Mouse (Mus musculus) stomach, postnatal 0 days (tissue): ENCODE results near the gene Olfr128. TPM values are rescaled to one million over a fixed set of nuclear protein-coding genes. Genes with fewer than 3 reads are reported as not detected.
"Not testable (repeated sequence)": the region's sequence is repeated elsewhere in the genome, so short reads cannot be mapped to it uniquely, and the experiment has no call there.

Experiments
- ATAC-seq: fragments of 200-750 bp; cut with Nextera tagmentation; 2 replicates; pipeline ENCODE4 v1.8.0; 2017; ENCODE audit not compliant: low FRiP score, low TSS enrichment
- DNase-seq: peaks from one replicate; pipeline ENCODE4 v3.0.0-alpha.2; 2016; ENCODE audit warnings: low spot score
- H3K27ac ChIP-seq: fragments of 300-500 bp; sonication (generic); replicated peaks from 2 replicates; pipeline ENCODE4 v1.5.1; 2014; ENCODE audit warnings: mild to moderate bottlenecking, control low read depth
- H3K27me3 ChIP-seq: fragments of 300-500 bp; sonication (generic); 2 replicates; pipeline ENCODE4 v1.6.1; 2014; ENCODE audit warnings: low read length; ENCODE audit not compliant: control insufficient read depth, insufficient read depth
- H3K36me3 ChIP-seq: fragments of 300-500 bp; sonication (generic); 2 replicates; pipeline ENCODE4 v1.6.1; 2014; ENCODE audit warnings: low read length, mixed read lengths; ENCODE audit not compliant: control insufficient read depth, insufficient read depth
- H3K4me1 ChIP-seq: fragments of 300-500 bp; sonication (generic); replicated peaks from 2 replicates; pipeline ENCODE4 v1.6.1; 2014; ENCODE audit warnings: antibody characterized with exemption; ENCODE audit not compliant: control insufficient read depth, insufficient read depth
- H3K4me2 ChIP-seq: fragments of 300-500 bp; sonication (generic); replicated peaks from 2 replicates; pipeline ENCODE4 v1.6.1; 2014; ENCODE audit warnings: low read depth, mild to moderate bottlenecking, control low read depth, moderate library complexity
- H3K4me3 ChIP-seq: fragments of 300-500 bp; sonication (generic); 2 replicates; pipeline ENCODE4 v1.5.1; 2014; ENCODE audit warnings: low read depth, low read length, control low read depth
- H3K9ac ChIP-seq: fragments of 300-500 bp; sonication (generic); 2 replicates; pipeline ENCODE4 v1.6.1; 2014; ENCODE audit warnings: mild to moderate bottlenecking, low read length, control low read depth, mixed read lengths
- H3K9me3 ChIP-seq: fragments of 300-500 bp; sonication (generic); 2 replicates; pipeline ENCODE4 v1.6.1; 2016; ENCODE audit warnings: low read length; ENCODE audit not compliant: control insufficient read depth
- CTCF ChIP-seq: IDR thresholded peaks from 2 replicates; pipeline ENCODE4 v1.5.1; 2016; ENCODE audit warnings: antibody characterized with exemption, low read depth, mild to moderate bottlenecking, moderate library complexity
- EP300 ChIP-seq: optimal IDR thresholded peaks from 2 replicates; pipeline ENCODE3; 2016; ENCODE audit warnings: antibody characterized with exemption
- WGBS: fragments of 180-500 bp; shearing (Covaris S2); extraction: QIAGEN DNeasy Blood & Tissue Kit; methylation state at CpG from one replicate; pipeline ENCODE4 v1.1.7; 2014; 5-methylcytosine and 5-hydroxymethylcytosine counted together
- polyA plus RNA-seq: library from polyadenylated mRNA; unstranded; fragments of >200 nt; fragmentation: Nextera tagmentation; extraction: Ambion mirVana; gene quantifications from 2 replicates; pipeline ENCODE4 v1.2.1, GENCODE M21; 2015

Olfr128 gene
- polyA plus RNA-seq: not detected in 2 replicates

DNA sequence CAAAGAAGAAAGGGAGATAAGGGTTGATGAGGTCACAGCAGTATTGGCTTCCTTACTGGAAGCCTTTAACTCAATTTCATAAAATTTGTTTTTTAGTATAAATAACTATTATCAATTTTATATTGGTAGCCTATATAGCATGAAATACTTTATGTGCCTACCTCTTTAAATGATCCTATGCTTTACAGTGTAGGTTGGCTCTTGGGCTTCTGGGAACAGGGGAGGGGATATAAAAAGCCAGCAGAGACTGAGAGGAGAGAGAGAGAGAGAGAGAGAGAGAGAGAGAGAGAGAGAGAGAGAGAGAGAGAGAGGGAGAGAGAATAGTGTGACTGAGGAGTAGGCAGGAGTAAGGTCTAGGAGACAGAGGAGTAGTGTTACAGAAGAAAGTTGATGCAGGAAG is at the start of gene Olfr128:
Gene Olfr128, plus strand, starts transcription at position 301 of the 400 bp plus-strand sequence.
- TF ChIP-seq CTCF (no peak), EP300 (no peak)
- no peaks in the 10 kb centered on the region for H3K9me3 ChIP-seq
- no peaks in the 10 kb centered on the region for H3K4me1 ChIP-seq
- H3K27ac ChIP-seq: no peak within 1 kb of the TSS
- H3K27me3 ChIP-seq: no peaks in the 10 kb centered on the region
- H3K4me3 ChIP-seq: no peak within 1 kb of the TSS
- ATAC-seq (no peak), DNase-seq (no peak)
- H3K36me3 ChIP-seq: no peaks in the 10 kb centered on the region
- H3K9ac ChIP-seq: no peak within 1 kb of the TSS
- H3K4me2 ChIP-seq: no peak within 1 kb of the TSS

DNA sequence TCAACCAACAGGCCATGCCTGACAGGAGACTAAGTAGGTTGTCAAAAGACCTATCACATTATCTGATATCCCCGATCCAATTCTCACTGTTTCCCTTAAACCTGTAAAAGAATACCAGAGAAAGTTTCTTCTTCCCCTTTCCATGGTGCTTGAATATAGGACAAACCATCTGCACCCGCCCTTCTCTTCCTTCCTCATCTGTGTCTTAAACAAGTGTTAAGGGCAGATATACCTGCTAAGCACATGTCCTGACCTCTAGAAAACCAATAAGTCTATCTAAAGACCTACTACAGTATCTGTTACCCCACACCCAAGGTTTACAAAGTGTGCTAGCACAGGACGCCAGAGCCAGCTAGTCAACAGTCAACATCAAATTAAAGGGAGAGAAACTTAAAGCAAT is 46.5 kb upstream of the Olfr128 start:
- TF ChIP-seq CTCF (no peak), EP300 (no peak)
- WGBS: 79% methylated on average over 3 of the region's 3 CpGs
- H3K27me3 ChIP-seq: no peaks in the 10 kb centered on the region
- ATAC-seq: no peak
- no peaks in the 10 kb centered on the region for H3K9me3 ChIP-seq
- H3K27ac ChIP-seq: no peak overlapping the region
- H3K9ac ChIP-seq: no peak overlapping the region
- no peaks in the 10 kb centered on the region for H3K4me1 ChIP-seq
- DNase-seq: no peak
- no peaks in the 10 kb centered on the region for H3K36me3 ChIP-seq
- no peak overlapping the region for H3K4me2 ChIP-seq
- H3K4me3 ChIP-seq: no peak overlapping the region

DNA sequence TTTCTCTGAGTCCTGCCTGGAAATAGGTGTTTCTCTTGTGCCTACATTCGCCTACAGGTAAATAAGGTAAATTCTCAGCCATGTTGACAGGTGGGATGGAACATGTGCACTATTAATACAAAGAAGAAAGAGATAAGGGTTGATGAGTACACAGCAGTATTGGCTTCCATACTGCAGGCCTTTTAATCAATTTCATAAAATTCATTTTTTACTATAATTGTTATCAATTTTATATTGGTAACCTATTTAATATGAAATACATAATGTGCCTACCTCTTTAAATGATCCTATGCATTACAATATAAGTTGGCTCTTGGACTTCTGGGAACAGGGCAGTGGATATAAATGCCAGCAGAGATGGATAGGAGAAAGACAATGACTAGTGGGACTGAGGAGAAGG is 20.2 kb upstream of the Olfr128 start, which contains the start of gene Olfr127:
Gene Olfr127, plus strand, starts transcription at position 301 of the 400 bp plus-strand sequence.
- TF ChIP-seq CTCF (no peak), EP300 (no peak)
- H3K4me2 ChIP-seq: no peak within 1 kb of the TSS
- H3K36me3 ChIP-seq: no peaks in the 10 kb centered on the region
- no peaks in the 10 kb centered on the region for H3K9me3 ChIP-seq
- no peak within 1 kb of the TSS for H3K27ac ChIP-seq
- no peak within 1 kb of the TSS for H3K9ac ChIP-seq
- ATAC-seq (no peak), DNase-seq (no peak)
- H3K4me3 ChIP-seq: no peak within 1 kb of the TSS
- H3K27me3 ChIP-seq: no peaks in the 10 kb centered on the region
- 71% methylated on average over 1 of the region's 1 CpGs for WGBS
- H3K4me1 ChIP-seq: no peaks in the 10 kb centered on the region

DNA sequence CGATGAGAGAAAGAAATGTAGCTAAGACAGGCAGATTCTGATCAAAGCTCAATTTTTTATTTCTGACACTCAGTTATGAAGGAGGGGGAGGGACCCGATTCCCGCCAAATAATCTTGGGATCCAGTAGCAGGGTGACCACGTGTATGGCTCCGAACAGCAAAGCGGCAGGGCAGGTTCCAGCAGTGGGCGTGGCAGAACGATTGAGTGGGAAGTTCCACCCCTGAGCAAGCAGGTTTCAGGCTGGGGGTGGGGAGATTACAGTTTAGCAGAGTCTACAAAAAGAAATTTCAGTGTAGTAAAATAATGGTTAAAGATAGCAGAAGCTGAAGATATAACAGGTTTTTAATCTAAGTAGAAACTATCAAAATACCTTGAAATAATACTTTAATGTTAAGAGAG is 13.5 kb upstream of the Olfr128 start:
- not testable (repeated sequence) for H3K27ac ChIP-seq, H3K4me1 ChIP-seq, ATAC-seq, H3K4me2 ChIP-seq, H3K36me3 ChIP-seq, H3K9me3 ChIP-seq, H3K27me3 ChIP-seq, H3K4me3 ChIP-seq, DNase-seq, H3K9ac ChIP-seq
- WGBS: 54% methylated on average over 8 of the region's 8 CpGs

DNA sequence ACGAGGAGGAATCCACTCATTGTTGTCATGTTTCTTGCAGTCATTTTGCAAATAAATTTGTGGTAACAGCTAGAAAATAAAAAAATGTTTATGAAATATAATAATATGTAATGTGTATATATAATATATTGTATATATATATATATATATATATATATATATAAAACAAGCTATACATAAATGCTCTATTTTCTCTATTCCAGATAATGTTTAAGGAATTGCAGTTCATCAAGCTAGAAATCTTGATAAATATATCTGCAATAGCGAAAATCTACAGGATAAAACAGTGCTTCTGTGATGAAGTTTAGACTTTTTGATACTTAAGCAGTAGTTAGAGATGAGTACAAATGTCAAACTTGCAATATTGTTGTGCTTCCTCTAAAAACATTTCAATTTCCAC is 32.6 kb downstream of the Olfr128 start, which contains the start of gene Olfr761:
Gene Olfr761, minus strand, starts transcription at position 101 of the 400 bp plus-strand sequence.
- Histone ChIP-seq H3K4me3 (no peak within 1 kb of the TSS), H3K9ac (no peak within 1 kb of the TSS), H3K4me1 (no peaks in the 10 kb centered on the region), H3K9me3 (no peaks in the 10 kb centered on the region), H3K4me2 (no peak within 1 kb of the TSS), H3K27ac (no peak within 1 kb of the TSS), H3K27me3 (no peaks in the 10 kb centered on the region), H3K36me3 (no peaks in the 10 kb centered on the region)
- DNase-seq (no peak), ATAC-seq (no peak)
- WGBS: 61% methylated on average over 2 of the region's 2 CpGs
- TF ChIP-seq CTCF (no peak), EP300 (no peak)

DNA sequence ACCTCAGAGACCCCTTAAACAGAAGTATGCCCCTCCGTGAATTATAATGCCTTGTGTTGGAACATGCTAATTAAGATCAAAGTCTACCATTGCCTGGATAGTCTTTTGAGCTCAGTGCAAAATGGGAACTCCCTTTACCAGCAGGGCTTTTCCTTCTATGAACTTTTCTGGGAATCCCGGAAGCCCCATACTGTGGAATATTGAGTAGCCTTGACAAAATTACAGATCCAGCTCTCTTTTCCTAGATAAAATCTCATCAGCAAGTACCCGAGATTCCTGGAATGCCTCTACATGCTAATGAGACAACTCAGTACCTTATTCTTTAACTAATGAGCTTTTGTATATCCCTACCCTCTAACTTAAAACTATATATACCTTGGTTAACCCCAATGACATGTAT is 53.2 kb downstream of the Olfr128 start:
- Histone ChIP-seq H3K27me3 (no peaks in the 10 kb centered on the region), H3K27ac (no peak overlapping the region), H3K36me3 (no peaks in the 10 kb centered on the region), H3K4me1 (no peaks in the 10 kb centered on the region), H3K4me3 (no peak overlapping the region), H3K9ac (no peak overlapping the region), H3K4me2 (no peak overlapping the region), H3K9me3 (no peaks in the 10 kb centered on the region)
- DNase-seq (no peak), ATAC-seq (no peak)
- no peak for TF ChIP-seq EP300
- no peak for TF ChIP-seq CTCF
- 86% methylated on average over 3 of the region's 3 CpGs for WGBS

Other genes with a start within 250 kb of the Olfr128 start
- not detected in 2 replicates for gene Olfr119, start 224.0 kb upstream of the Olfr128 start, polyA plus RNA-seq
- gene Olfr120, start 198.7 kb upstream of the Olfr128 start, polyA plus RNA-seq: not detected in 2 replicates
- gene Olfr121, start 171.7 kb upstream of the Olfr128 start, polyA plus RNA-seq: not detected in 2 replicates
- not detected in 2 replicates for gene Olfr122, start 151.9 kb upstream of the Olfr128 start, polyA plus RNA-seq
- gene Olfr123, start 127.0 kb upstream of the Olfr128 start, polyA plus RNA-seq: not detected in 2 replicates
- not detected in 2 replicates for gene Olfr124, start 120.7 kb upstream of the Olfr128 start, polyA plus RNA-seq
- not detected in 2 replicates for gene Olfr125, start 87.6 kb upstream of the Olfr128 start, polyA plus RNA-seq
- gene Olfr126, start 73.1 kb upstream of the Olfr128 start, polyA plus RNA-seq: not detected in 2 replicates
- gene Olfr127, start 20.1 kb upstream of the Olfr128 start, polyA plus RNA-seq: not detected in 2 replicates
- gene Olfr761, start 32.5 kb downstream of the Olfr128 start, polyA plus RNA-seq: not detected in 2 replicates
- not detected in 2 replicates for gene Olfr129, start 139.5 kb downstream of the Olfr128 start, polyA plus RNA-seq
- not detected in 2 replicates for gene Olfr130, start 143.4 kb downstream of the Olfr128 start, polyA plus RNA-seq
- not detected in 2 replicates for gene Olfr131, start 168.1 kb downstream of the Olfr128 start, polyA plus RNA-seq
- not detected in 2 replicates for gene Olfr132, start 214.0 kb downstream of the Olfr128 start, polyA plus RNA-seq
- gene Olfr133, start 224.7 kb downstream of the Olfr128 start, polyA plus RNA-seq: not detected in 2 replicates